Mouse (Mus musculus) gastrocnemius, postnatal 25 days (tissue): ENCODE data around the gene Gm5065. TPM values are rescaled to one million over a fixed set of nuclear protein-coding genes. Genes with fewer than 3 reads are reported as not detected.

Experiments used
- DNase-seq: peaks from one replicate; pipeline ENCODE4 v3.0.0; 2022
- long read RNA-seq, 2 experiments: library from polyadenylated mRNA; stranded (forward); transcript quantifications; one replicate each; pipeline ENCODE4 v2.0.0; 2021
- total RNA-seq, 2 experiments: library from RNA; stranded (reverse); gene quantifications; 1 replicate in 1 of 2; 2 replicates in 1 of 2; pipeline ENCODE4 v1.2.3; 2021

The Gm5065 gene
- not detected for total RNA-seq
- long read RNA-seq, experiment 1: 0 reads
- long read RNA-seq, experiment 2: 0 reads

GRCm38 (mm10) chr7:5350237-5350636, at the start of gene Gm5065:
Gene Gm5065 (plus strand): TSS chr7:5350537.
- DNase-seq: no peak

DNA sequence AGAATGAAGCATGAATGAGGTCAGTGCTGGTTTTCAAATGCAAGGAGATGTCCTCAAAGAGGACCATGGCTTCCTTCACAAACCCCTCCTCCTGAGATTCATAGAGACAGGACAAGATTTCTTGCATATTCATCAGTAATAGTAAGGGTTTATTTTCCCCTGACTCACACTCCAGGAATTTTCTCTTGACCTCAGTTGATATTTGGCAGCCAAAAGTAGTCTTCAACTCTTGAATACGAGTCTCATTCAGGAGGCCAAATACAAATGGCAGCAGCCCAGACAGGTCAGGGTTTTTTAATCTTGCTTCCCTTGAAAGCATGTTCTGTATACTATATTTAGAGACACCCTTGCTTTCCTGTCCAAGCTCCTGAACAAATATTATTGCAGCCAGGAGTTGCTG, 22.8 kb upstream of the Gm5065 start:
- no peak for DNase-seq

DNA sequence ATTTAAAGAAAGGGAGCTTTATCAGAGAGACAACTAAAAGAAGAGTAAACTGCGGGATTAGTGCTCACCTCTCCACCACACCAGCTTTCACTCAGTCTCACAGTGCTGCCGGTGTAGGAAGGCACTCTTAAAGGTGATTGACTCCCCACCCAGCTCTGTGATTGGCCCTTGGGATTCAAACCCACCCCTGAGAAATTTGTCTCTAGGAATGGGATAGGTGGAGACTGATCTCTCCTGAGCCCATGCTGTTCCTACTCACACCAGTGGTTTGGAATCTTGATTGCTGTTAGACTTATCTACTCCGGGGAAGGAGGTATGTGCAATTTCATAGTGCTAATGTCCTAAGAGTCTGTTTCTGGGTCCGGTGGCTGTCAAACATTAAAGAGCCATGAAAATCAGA, 598 bp downstream of the Gm5065 start, which contains the start of gene Nlrp2:
Gene Nlrp2, minus strand, starts transcription at position 101 of the 400 bp plus-strand sequence.
- DNase-seq: no peak

- DNase-seq: no peak
Observed at GRCm38 (mm10) chr7:5363599-5363998, 13.3 kb downstream of the Gm5065 start.

- DNase-seq: no peak
Observed at GRCm38 (mm10) chr7:5366724-5367123, 16.4 kb downstream of the Gm5065 start.

GRCm38 (mm10) chr7:5406201-5406600, 55.9 kb downstream of the Gm5065 start:
- DNase-seq: no peak

Other genes starting within 250 kb of the Gm5065 start
- not detected for gene Rfpl4, start 233.6 kb upstream of the Gm5065 start, total RNA-seq
- 1 to 10 TPM; 2.8 to 3.0 TPM for gene Rasl2-9, start 224.6 kb upstream of the Gm5065 start, total RNA-seq
- not detected for gene Vmn1r55, start 200.9 kb upstream of the Gm5065 start, total RNA-seq
- gene Vmn1r56, start 153.8 kb upstream of the Gm5065 start, total RNA-seq: not detected
- gene Vmn1r57, start 132.0 kb upstream of the Gm5065 start, total RNA-seq: not detected
- gene Nlrp2, start 498 bp downstream of the Gm5065 start, total RNA-seq: not detected
- not detected for gene Vmn1r58, start 62.9 kb downstream of the Gm5065 start, total RNA-seq
- gene Vmn1r59, start 106.2 kb downstream of the Gm5065 start, total RNA-seq: not detected
- not detected for gene Vmn2r28, start 143.4 kb downstream of the Gm5065 start, total RNA-seq
- not detected for gene Vmn1r60, start 196.8 kb downstream of the Gm5065 start, total RNA-seq